Mouse (Mus musculus): ENCODE measurements around the gene Zfp629. TPM values are rescaled to one million over a fixed set of nuclear protein-coding genes. Genes with fewer than 3 reads are reported as not detected.

Zfp629 gene
- polyA plus RNA-seq, 1 experiment from 2014 or later: 12.9 TPM

DNA sequence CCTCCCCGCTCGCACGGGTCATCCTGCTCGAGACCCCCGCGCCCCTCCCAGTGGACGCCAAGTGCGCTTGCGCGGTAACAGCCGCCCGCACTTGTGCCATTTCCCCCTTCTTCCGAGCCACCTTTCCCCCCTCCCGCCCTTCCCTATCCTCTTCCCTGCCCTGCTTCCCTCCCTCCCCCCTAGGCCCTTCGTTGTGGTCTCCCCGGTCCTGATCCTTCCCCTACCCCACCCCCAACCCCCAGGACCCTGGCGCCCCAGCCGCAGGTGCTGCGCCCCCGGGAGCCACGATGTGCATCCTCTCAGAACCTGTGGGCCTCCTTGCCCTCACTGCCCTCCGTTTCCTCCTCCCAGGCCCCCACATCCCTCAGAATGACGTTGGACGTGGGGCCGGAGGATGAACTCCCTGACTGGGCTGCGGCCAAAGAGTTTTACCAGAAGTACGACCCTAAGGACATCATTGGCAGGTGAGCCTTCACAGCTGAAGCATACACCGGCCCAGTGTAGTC, 42.0 kb downstream of the Zfp629 start:
- Histone ChIP-seq H3K9ac (ENCODE audit: low read length) (peak overlapping the region; percentile 68), H3K27me3 (replicated peaks; ENCODE audit: control insufficient read depth, insufficient read depth, low read length) (no peaks in the 10 kb centered on the region), H3K36me3 (ENCODE audit: control insufficient read depth, insufficient read depth, low read length) (peaks cover 20% of the 10 kb centered on the region), H3K4me1 (replicated peaks; ENCODE audit: control insufficient read depth, insufficient read depth, low read length) (peaks cover 20% of the 10 kb centered on the region), H3K9me3 (ENCODE audit: control insufficient read depth, low read length) (no peaks in the 10 kb centered on the region), H3K4me3 (ENCODE audit: low read depth, low read length) (peak overlapping the region; percentile 72), H3K4me2 (ENCODE audit: low read length) (peak overlapping the region; percentile 92), H3K27ac (ENCODE audit: low read depth) (peak overlapping the region; percentile 54; the same call in 1 of the 2 replicates)
- 1% methylated on average over 18 of the region's 28 CpGs for WGBS
- peak; percentile 61 for DNase-seq (ENCODE audit: low spot score)
- peak; percentile 60 for ATAC-seq (replicated peaks; ENCODE audit: low FRiP score, low TSS enrichment, low read depth)

DNA sequence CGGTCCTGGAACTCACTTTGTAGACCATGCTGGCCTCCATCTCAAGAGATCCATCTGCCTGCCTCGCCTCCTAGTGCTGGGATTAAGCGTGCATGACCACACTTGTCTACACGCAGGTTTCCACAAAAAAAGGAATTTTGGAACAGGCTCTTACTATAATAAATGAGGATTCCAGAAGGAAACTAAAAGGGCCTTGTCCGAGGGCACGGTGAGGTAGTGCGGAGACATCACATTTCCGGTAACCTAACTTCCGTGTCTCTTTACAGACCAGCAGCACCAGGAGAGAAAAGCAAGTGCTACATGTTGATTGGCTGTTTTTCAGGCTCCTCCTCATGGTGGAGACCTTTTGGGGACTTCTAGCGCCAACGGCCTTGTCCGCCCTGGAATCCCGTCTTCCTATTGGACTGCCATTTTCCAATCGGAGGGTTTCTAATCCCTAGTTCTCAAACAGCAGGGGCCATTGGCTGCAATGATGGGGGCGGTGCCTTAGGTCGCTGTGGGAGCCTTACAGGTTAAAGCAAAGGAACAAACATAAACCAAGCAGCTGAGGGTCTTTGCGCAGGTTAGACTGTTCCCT, 42.6 kb downstream of the Zfp629 start, which contains the start of gene Phkg2:
Gene Phkg2 (plus strand): TSS at position 446 of the 577 bp plus-strand sequence.
- H3K27ac ChIP-seq (ENCODE audit: low read depth): peak within 1 kb of the TSS; percentile 82
- H3K4me2 ChIP-seq (ENCODE audit: low read length): peak within 1 kb of the TSS; percentile 92
- H3K27me3 ChIP-seq (replicated peaks; ENCODE audit: control insufficient read depth, insufficient read depth, low read length): no peaks in the 10 kb centered on the region
- peaks cover 15% of the 10 kb centered on the region for H3K36me3 ChIP-seq (ENCODE audit: control insufficient read depth, insufficient read depth, low read length)
- H3K9ac ChIP-seq (ENCODE audit: low read length): peak within 1 kb of the TSS; percentile 68
- WGBS: 1% methylated on average over 17 of the region's 17 CpGs
- DNase-seq (ENCODE audit: low spot score) (peak; percentile 86), ATAC-seq (replicated peaks; ENCODE audit: low FRiP score, low TSS enrichment, low read depth) (peak; percentile 97)
- no peaks in the 10 kb centered on the region for H3K9me3 ChIP-seq (ENCODE audit: control insufficient read depth, low read length)
- H3K4me1 ChIP-seq (replicated peaks; ENCODE audit: control insufficient read depth, insufficient read depth, low read length): peaks cover 20% of the 10 kb centered on the region
- H3K4me3 ChIP-seq (ENCODE audit: low read depth, low read length): peak within 1 kb of the TSS; percentile 72

DNA sequence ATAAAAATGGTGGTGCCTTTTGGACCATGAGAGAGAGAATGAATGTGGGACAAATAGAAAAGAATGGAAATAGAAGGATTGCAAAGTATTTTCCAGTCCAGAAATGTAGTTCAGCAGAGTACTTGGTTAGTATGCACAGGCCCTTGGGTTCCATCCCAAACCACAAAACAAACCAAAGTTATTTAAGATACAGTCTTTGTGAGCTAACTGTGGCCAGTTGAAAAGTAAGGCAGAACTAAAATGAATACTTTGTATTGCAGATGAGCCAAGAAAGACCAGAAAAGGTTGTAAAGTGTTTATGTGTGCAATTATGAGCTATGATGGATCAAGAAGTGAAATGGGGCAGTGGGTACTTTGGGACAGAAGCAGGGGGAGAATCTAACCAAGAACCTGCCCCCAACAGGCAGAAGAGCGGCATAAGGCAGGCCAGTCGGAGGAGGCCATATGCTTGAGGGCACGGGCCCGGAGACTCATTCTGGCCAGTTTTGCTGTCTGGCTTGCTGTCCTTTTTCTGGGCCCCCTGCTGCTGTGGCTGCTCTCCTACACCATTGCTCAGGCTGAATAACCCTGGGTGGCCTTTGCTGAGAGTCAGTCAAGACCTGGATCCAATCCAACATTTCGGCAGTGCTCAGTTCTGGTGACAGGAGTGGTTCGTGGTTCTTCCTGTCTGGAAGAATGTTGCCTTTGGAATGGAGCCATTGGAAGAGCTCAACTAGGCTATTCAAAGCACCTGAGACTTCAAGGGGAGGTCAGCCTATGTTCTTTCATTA, 51.0 kb downstream of the Zfp629 start:
- Histone ChIP-seq H3K27me3 (replicated peaks; ENCODE audit: control insufficient read depth, insufficient read depth, low read length) (no peaks in the 10 kb centered on the region), H3K9me3 (ENCODE audit: control insufficient read depth, low read length) (no peaks in the 10 kb centered on the region), H3K36me3 (ENCODE audit: control insufficient read depth, insufficient read depth, low read length) (peaks cover 75% of the 10 kb centered on the region), H3K4me2 (ENCODE audit: low read length) (no peak overlapping the region), H3K9ac (ENCODE audit: low read length) (no peak overlapping the region), H3K4me1 (replicated peaks; ENCODE audit: control insufficient read depth, insufficient read depth, low read length) (no peaks in the 10 kb centered on the region), H3K4me3 (ENCODE audit: low read depth, low read length) (no peak overlapping the region), H3K27ac (ENCODE audit: low read depth) (no peak overlapping the region)
- DNase-seq (ENCODE audit: low spot score) (no peak), ATAC-seq (replicated peaks; ENCODE audit: low FRiP score, low TSS enrichment, low read depth) (no peak)
- 81% methylated on average over 6 of the region's 6 CpGs for WGBS

- H3K4me2 ChIP-seq (ENCODE audit: low read length): no peak within 1 kb of the TSS
- WGBS: 90% methylated on average over 5 of the region's 5 CpGs
- ATAC-seq (replicated peaks; ENCODE audit: low FRiP score, low TSS enrichment, low read depth) (no peak), DNase-seq (ENCODE audit: low spot score) (no peak)
- H3K36me3 ChIP-seq (ENCODE audit: control insufficient read depth, insufficient read depth, low read length): peaks cover 91% of the 10 kb centered on the region
- no peaks in the 10 kb centered on the region for H3K27me3 ChIP-seq (replicated peaks; ENCODE audit: control insufficient read depth, insufficient read depth, low read length)
- H3K9ac ChIP-seq (ENCODE audit: low read length): no peak within 1 kb of the TSS
- no peak within 1 kb of the TSS for H3K4me3 ChIP-seq (ENCODE audit: low read depth, low read length)
- H3K4me1 ChIP-seq (replicated peaks; ENCODE audit: control insufficient read depth, insufficient read depth, low read length): no peaks in the 10 kb centered on the region
- no peaks in the 10 kb centered on the region for H3K9me3 ChIP-seq (ENCODE audit: control insufficient read depth, low read length)
- no peak within 1 kb of the TSS for H3K27ac ChIP-seq (ENCODE audit: low read depth)
These were observed 54.2 kb downstream of the Zfp629 start, which contains the start of gene Tmem265 for GRCm38 (mm10) chr7:127561340-127561858. TSS of gene Tmem265 (plus strand) at chr7:127561390.

DNA sequence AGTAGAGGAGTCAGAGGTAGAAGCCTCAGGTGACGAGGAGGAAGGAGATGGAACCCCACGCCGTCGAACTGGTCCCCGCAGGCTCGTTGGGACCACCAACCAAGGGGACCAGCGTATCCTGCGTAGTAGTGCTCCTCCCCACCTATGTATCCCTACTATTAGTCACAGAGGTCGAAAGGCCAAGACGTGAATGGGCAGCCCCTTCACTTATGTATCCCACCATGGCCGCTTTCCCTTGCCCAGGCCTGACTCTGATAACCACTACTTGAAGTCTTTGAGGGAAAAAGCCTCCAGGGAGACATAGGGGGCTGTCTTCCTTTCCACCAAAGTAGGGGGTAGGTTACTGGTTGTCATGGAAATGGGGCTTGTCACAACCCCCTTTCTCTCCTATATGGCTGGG, 55.0 kb downstream of the Zfp629 start:
- peaks cover 91% of the 10 kb centered on the region for H3K36me3 ChIP-seq (ENCODE audit: control insufficient read depth, insufficient read depth, low read length)
- H3K27me3 ChIP-seq (replicated peaks; ENCODE audit: control insufficient read depth, insufficient read depth, low read length): no peaks in the 10 kb centered on the region
- H3K4me2 ChIP-seq (ENCODE audit: low read length): no peak overlapping the region
- no peak overlapping the region for H3K4me3 ChIP-seq (ENCODE audit: low read depth, low read length)
- DNase-seq (ENCODE audit: low spot score): no peak
- H3K27ac ChIP-seq (ENCODE audit: low read depth): no peak overlapping the region
- H3K9me3 ChIP-seq (ENCODE audit: control insufficient read depth, low read length): no peaks in the 10 kb centered on the region
- H3K9ac ChIP-seq (ENCODE audit: low read length): no peak overlapping the region
- no peak for ATAC-seq (replicated peaks; ENCODE audit: low FRiP score, low TSS enrichment, low read depth)
- 91% methylated on average over 11 of the region's 11 CpGs for WGBS
- no peaks in the 10 kb centered on the region for H3K4me1 ChIP-seq (replicated peaks; ENCODE audit: control insufficient read depth, insufficient read depth, low read length)

Other genes with a start within 250 kb of the Zfp629 start
- 9.8 and 11.3 TPM in 2 replicates for gene Zfp747, start 239.7 kb downstream of the Zfp629 start, polyA plus RNA-seq (2014; fragmentation: Nextera tagmentation; extraction: Ambion mirVana)
- 6.2 and 7.4 TPM in 2 replicates for gene 9130019O22Rik, start 228.6 kb downstream of the Zfp629 start, polyA plus RNA-seq (2014; fragmentation: Nextera tagmentation; extraction: Ambion mirVana)
- gene E430018J23Rik, start 222.2 kb downstream of the Zfp629 start, polyA plus RNA-seq (2014; fragmentation: Nextera tagmentation; extraction: Ambion mirVana): 9.2 and 9.7 TPM in 2 replicates
- 9.6 and 10.6 TPM in 2 replicates for gene Zfp764, start 209.0 kb downstream of the Zfp629 start, polyA plus RNA-seq (2014; fragmentation: Nextera tagmentation; extraction: Ambion mirVana)
- 24.1 and 25.2 TPM in 2 replicates for gene Zfp688, start 193.7 kb downstream of the Zfp629 start, polyA plus RNA-seq (2014; fragmentation: Nextera tagmentation; extraction: Ambion mirVana)
- gene Zfp689, start 166.6 kb downstream of the Zfp629 start, polyA plus RNA-seq (2014; fragmentation: Nextera tagmentation; extraction: Ambion mirVana): 6.7 and 7.6 TPM in 2 replicates
- gene Prr14, start 156.2 kb downstream of the Zfp629 start, polyA plus RNA-seq (2014; fragmentation: Nextera tagmentation; extraction: Ambion mirVana): 43.4 and 45.6 TPM in 2 replicates
- 11.4 and 13.9 TPM in 2 replicates for gene Fbrs, start 136.6 kb downstream of the Zfp629 start, polyA plus RNA-seq (2014; fragmentation: Nextera tagmentation; extraction: Ambion mirVana)
- 49.4 and 51.8 TPM in 2 replicates for gene Srcap, start 103.8 kb downstream of the Zfp629 start, polyA plus RNA-seq (2014; fragmentation: Nextera tagmentation; extraction: Ambion mirVana)
- gene Gm42715, start 96.2 kb downstream of the Zfp629 start, polyA plus RNA-seq (2014; fragmentation: Nextera tagmentation; extraction: Ambion mirVana): 18.8 and 19.8 TPM in 2 replicates
- gene Tmem265, start 54.4 kb downstream of the Zfp629 start, polyA plus RNA-seq (2014; fragmentation: Nextera tagmentation; extraction: Ambion mirVana): 7.5 and 8.1 TPM in 2 replicates
- gene Phkg2, start 42.5 kb downstream of the Zfp629 start, polyA plus RNA-seq (2014; fragmentation: Nextera tagmentation; extraction: Ambion mirVana): 42.0 and 49.4 TPM in 2 replicates
- gene Ccdc189, start 27.2 kb downstream of the Zfp629 start, polyA plus RNA-seq (2014; fragmentation: Nextera tagmentation; extraction: Ambion mirVana): 6.9 and 7.7 TPM in 2 replicates
- 36.3 and 38.8 TPM in 2 replicates for gene Rnf40, start 27.0 kb downstream of the Zfp629 start, polyA plus RNA-seq (2014; fragmentation: Nextera tagmentation; extraction: Ambion mirVana)
- 50.3 and 56.4 TPM in 2 replicates for gene Bcl7c, start 93.1 kb upstream of the Zfp629 start, polyA plus RNA-seq (2014; fragmentation: Nextera tagmentation; extraction: Ambion mirVana)
- 13.6 and 14.0 TPM in 2 replicates for gene Ctf1, start 96.9 kb upstream of the Zfp629 start, polyA plus RNA-seq (2014; fragmentation: Nextera tagmentation; extraction: Ambion mirVana)
- 0.27 and 0.30 TPM in 2 replicates for gene Ctf2, start 116.4 kb upstream of the Zfp629 start, polyA plus RNA-seq (2014; fragmentation: Nextera tagmentation; extraction: Ambion mirVana)
- 3.3 and 4.2 TPM in 2 replicates for gene Fbxl19, start 128.7 kb upstream of the Zfp629 start, polyA plus RNA-seq (2014; fragmentation: Nextera tagmentation; extraction: Ambion mirVana)
- 17.1 and 21.9 TPM in 2 replicates for gene Orai3, start 154.0 kb upstream of the Zfp629 start, polyA plus RNA-seq (2014; fragmentation: Nextera tagmentation; extraction: Ambion mirVana)
- gene Setd1a, start 160.9 kb upstream of the Zfp629 start, polyA plus RNA-seq (2014; fragmentation: Nextera tagmentation; extraction: Ambion mirVana): 25.0 and 25.6 TPM in 2 replicates
- 0.43 TPM in 1 of 2 replicates, not detected in the other for gene Gm49388, start 169.8 kb upstream of the Zfp629 start, polyA plus RNA-seq (2014; fragmentation: Nextera tagmentation; extraction: Ambion mirVana)
- 21.6 and 22.0 TPM in 2 replicates for gene Hsd3b7, start 184.8 kb upstream of the Zfp629 start, polyA plus RNA-seq (2014; fragmentation: Nextera tagmentation; extraction: Ambion mirVana)
- gene Stx4a, start 208.5 kb upstream of the Zfp629 start, polyA plus RNA-seq (2014; fragmentation: Nextera tagmentation; extraction: Ambion mirVana): 21.7 and 28.1 TPM in 2 replicates
- gene Stx1b, start 208.8 kb upstream of the Zfp629 start, polyA plus RNA-seq (2014; fragmentation: Nextera tagmentation; extraction: Ambion mirVana): 4.9 and 6.1 TPM in 2 replicates

Measured in intestine, embryonic 14.5 days (tissue).